Mouse (Mus musculus) erythroblast, embryonic 14.5 days (primary cell): ENCODE measurements around the gene Elp1.

ENCODE experiments used
- GATA1 ChIP-seq: IDR thresholded peaks from 2 replicates; pipeline ENCODE4 v1.6.1; 2012; ENCODE audit warnings: low read length, inconsistent platforms, mixed read lengths
- TAL1 ChIP-seq: IDR thresholded peaks from 3 replicates; pipeline ENCODE4 v1.6.1; 2012; ENCODE audit warnings: low read length, inconsistent platforms, mixed read lengths

GRCm38 (mm10) chr4:56742698-56743097, 59.4 kb downstream of the Elp1 start:
- TF ChIP-seq GATA1 (no peak), TAL1 (no peak)
